Mouse (Mus musculus): ENCODE data around the gene Elf4.

Gene Elf4

DNA sequence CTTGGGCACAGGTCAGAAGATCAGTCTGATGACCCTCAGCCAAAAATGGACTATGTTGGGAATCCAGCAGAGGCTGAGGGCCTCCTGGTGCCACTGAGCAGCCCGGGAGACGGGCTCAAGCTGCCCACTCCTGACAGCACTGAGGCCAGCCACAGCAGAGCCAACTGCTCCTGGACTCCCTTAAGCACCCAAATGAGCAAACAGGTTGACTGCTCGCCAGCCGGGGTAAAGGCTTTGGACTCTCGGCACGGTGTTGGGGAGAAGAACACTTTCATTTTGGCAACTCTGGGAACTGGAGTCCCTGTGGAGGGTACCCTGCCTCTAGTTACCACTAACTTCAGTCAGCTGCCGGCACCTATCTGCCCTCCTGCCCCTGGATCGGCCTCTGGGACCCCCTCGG, 95.1 kb downstream of the Elf4 start:
- DNase-seq (ENCODE audit: low spot score in 2 of 2), result no peak

DNA sequence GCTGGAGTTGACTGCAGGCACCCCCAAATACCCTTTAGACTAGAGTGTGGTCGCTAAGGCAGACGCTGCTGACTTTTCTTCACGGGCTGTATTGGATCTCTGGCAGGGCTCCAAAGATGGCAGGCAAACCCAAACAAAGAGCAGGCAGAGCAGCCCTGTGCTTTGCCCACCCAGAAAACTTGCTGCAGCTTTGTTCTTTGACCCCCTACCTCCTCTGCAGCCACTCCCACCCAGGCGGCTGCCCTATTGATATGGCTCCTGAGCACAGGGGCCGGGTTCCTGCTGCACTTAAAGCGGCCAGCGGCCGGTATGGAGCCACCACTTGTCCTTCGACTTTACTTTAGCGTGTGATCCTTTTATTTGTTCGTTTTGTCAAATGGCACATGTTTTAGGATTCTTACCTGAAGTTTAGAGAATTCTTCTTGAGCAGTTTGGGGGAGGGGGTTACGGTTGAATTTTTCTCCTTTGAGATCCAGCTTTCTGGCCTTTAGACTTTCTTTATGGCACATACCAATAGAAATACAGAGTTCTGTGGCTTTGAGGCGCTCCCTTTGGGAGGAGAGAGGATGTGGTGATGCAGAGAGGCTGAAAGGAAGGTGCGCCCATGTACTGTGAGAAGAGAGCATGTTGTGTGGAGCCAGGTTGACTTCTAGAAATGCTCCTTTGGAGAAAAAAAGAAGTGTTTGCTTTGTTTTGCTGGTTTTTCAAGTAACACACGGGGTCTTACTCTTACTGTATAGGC, 96.9 kb downstream of the Elf4 start:
- no peak for DNase-seq (ENCODE audit: low spot score in 2 of 2)

Measured in spleen, postnatal 4 days (tissue).